Mouse (Mus musculus): Measurements from ENCODE around the gene Syngap1. TPM values are rescaled to one million over a fixed set of nuclear protein-coding genes. Genes with fewer than 3 reads are reported as not detected.
A peak's percentile ranks its signal among the peaks of the same experiment; 100 is the strongest.

The Syngap1 gene
- polyA plus RNA-seq, 1 experiment from 2014 or later: 5.0 TPM

DNA sequence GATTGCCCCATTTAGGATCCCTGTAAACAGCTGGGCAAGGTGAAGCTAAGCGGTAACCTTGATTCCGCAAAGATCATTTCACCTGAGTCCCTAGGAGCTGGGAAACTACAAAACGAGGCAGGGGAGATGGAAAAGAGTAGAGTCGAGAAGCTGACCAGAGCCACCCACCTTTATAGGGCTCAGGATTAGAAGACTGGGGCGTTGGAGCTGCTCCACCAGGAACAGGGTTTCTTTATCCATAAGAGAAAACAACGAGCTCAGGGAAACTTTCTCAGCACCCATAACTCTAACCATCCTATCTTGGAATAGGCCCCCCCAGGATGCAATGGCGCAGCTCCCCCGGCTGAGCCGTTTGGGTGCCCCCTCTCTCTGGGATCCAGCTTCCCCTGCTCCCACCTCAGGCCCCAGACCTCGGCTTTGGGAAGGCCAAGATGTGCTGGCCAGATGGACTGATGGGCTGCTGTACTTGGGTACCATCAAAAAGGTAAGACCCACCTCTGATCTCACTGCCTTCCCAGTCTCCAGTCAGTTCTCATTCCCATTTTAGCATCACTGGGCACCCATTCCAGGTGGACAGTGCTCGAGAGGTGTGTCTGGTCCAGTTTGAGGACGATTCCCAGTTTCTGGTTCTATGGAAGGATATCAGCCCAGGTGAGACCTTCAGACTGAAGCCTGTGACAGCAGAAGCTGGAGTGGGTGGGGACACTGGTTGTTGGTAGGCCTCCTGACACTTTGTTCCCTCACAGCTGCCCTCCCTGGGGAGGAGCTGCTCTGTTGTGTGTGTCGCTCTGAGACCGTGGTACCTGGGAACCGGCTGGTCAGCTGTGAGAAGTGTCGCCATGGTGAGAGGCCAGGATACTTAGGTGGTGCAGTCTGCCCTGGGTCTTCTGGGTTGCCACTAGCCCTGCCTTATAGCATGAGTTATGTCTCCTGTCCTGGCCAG lies 6.9 kb upstream of the Syngap1 start:
- Histone ChIP-seq H3K9me3 (ENCODE audit: control insufficient read depth, low read length) (no peaks in the 10 kb centered on the region), H3K27ac (no peak overlapping the region), H3K4me2 (replicated peaks) (peak overlapping the region; percentile 94), H3K36me3 (replicated peaks; ENCODE audit: control insufficient read depth, insufficient read depth) (peaks cover 27% of the 10 kb centered on the region), H3K4me3 (replicated peaks; ENCODE audit: low read length) (peak overlapping the region; percentile 79), H3K27me3 (ENCODE audit: control insufficient read depth, insufficient read depth, low read length) (no peaks in the 10 kb centered on the region), H3K4me1 (replicated peaks; ENCODE audit: control insufficient read depth, insufficient read depth, low read length) (peaks cover 22% of the 10 kb centered on the region), H3K9ac (peak overlapping the region; percentile 87)
- ATAC-seq (ENCODE audit: low FRiP score) (no peak), DNase-seq (ENCODE audit: low spot score) (no peak)
- WGBS: 86% methylated on average over 16 of the region's 16 CpGs

DNA sequence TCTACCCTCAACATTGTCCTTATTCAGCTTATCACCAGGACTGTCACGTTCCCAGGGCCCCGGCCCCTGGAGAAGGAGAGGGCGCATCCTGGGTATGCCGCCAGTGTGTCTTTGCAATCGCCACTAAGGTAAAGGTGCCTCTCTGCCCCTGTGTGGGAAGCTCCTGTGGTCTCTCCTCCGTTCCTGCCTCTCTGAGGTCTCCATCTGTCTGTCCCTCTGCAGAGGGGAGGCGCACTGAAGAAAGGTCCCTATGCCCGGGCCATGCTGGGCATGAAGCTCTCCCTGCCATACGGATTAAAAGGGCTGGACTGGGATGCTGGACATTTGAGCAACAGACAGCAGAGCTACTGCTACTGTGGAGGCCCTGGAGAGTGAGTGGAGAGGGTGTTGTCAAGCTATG lies 6.0 kb upstream of the Syngap1 start:
- Histone ChIP-seq H3K27me3 (ENCODE audit: control insufficient read depth, insufficient read depth, low read length) (no peaks in the 10 kb centered on the region), H3K4me3 (replicated peaks; ENCODE audit: low read length) (no peak overlapping the region), H3K9ac (no peak overlapping the region), H3K4me1 (replicated peaks; ENCODE audit: control insufficient read depth, insufficient read depth, low read length) (peaks cover 25% of the 10 kb centered on the region), H3K27ac (no peak overlapping the region), H3K4me2 (replicated peaks) (no peak overlapping the region), H3K9me3 (ENCODE audit: control insufficient read depth, low read length) (no peaks in the 10 kb centered on the region), H3K36me3 (replicated peaks; ENCODE audit: control insufficient read depth, insufficient read depth) (peaks cover 27% of the 10 kb centered on the region)
- ATAC-seq (ENCODE audit: low FRiP score) (no peak), DNase-seq (ENCODE audit: low spot score) (no peak)
- WGBS: 96% methylated on average over 9 of the region's 9 CpGs

DNA sequence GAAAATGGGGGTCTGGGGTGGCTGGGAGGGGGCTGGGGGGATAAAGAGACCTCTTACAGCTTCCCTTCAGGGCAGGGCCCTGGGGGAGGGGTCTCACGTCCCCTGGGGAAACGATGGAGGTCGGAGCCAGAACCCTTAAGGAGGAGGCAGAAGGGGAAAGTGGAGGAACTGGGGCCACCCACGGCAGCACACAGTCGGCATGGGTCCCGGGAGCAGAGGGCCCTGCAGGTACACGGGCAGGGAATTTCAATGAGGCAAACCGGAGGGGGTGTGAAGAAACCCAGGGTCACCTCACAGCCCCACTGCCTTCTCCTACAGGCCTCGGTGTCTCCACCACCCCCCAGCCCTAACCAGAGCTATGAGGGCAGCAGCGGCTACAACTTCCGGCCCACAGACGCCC lies 4.6 kb upstream of the Syngap1 start:
- no peak overlapping the region for H3K4me2 ChIP-seq (replicated peaks)
- H3K27ac ChIP-seq: no peak overlapping the region
- H3K9ac ChIP-seq: no peak overlapping the region
- H3K9me3 ChIP-seq (ENCODE audit: control insufficient read depth, low read length): no peaks in the 10 kb centered on the region
- no peak overlapping the region for H3K4me3 ChIP-seq (replicated peaks; ENCODE audit: low read length)
- WGBS: 86% methylated on average over 12 of the region's 12 CpGs
- H3K36me3 ChIP-seq (replicated peaks; ENCODE audit: control insufficient read depth, insufficient read depth): peaks cover 27% of the 10 kb centered on the region
- H3K4me1 ChIP-seq (replicated peaks; ENCODE audit: control insufficient read depth, insufficient read depth, low read length): peaks cover 35% of the 10 kb centered on the region
- ATAC-seq (ENCODE audit: low FRiP score) (no peak), DNase-seq (ENCODE audit: low spot score) (no peak)
- no peaks in the 10 kb centered on the region for H3K27me3 ChIP-seq (ENCODE audit: control insufficient read depth, insufficient read depth, low read length)

DNA sequence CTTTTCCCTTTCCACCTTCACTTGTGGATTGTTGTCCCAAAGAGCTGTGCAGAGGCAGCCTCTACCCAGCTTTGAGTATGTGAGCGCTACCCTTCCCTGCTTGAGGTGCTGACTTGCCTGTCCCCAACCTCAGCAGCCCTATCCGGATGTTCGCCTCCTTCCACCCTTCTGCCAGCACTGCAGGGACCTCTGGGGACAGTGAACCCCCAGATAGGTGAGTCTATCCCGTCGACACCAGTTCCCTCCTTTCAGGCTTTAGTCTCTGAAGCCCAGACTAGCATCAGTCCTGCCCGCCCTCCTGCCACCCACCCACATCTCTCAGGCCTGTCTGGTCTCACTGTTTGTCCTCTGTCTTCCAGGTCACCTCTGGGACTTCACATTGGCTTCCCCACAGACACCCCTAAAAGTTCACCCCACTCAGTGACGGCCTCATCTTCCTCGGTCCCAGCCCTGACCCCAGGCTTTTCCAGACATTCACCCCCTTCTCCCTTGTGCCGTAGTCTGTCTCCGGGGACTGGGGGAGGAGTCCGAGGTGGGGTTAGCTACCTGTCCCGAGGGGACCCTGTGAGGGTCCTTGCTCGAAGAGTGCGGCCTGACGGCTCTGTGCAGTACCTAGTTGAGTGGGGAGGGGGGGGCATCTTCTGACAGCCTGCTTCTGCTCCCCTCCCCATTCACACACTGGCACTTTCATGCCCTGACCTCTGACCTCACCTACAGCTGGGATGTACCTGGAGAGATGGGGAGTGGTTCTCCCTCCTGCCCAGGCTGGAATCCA lies 3.9 kb upstream of the Syngap1 start:
- Histone ChIP-seq H3K4me3 (replicated peaks; ENCODE audit: low read length) (no peak overlapping the region), H3K36me3 (replicated peaks; ENCODE audit: control insufficient read depth, insufficient read depth) (peaks cover 27% of the 10 kb centered on the region), H3K9me3 (ENCODE audit: control insufficient read depth, low read length) (no peaks in the 10 kb centered on the region), H3K4me1 (replicated peaks; ENCODE audit: control insufficient read depth, insufficient read depth, low read length) (peaks cover 35% of the 10 kb centered on the region), H3K4me2 (replicated peaks) (no peak overlapping the region), H3K27me3 (ENCODE audit: control insufficient read depth, insufficient read depth, low read length) (no peaks in the 10 kb centered on the region), H3K9ac (no peak overlapping the region), H3K27ac (no peak overlapping the region)
- no peak for ATAC-seq (ENCODE audit: low FRiP score)
- 90% methylated on average over 15 of the region's 15 CpGs for WGBS
- peak; percentile 6 for DNase-seq (ENCODE audit: low spot score)

DNA sequence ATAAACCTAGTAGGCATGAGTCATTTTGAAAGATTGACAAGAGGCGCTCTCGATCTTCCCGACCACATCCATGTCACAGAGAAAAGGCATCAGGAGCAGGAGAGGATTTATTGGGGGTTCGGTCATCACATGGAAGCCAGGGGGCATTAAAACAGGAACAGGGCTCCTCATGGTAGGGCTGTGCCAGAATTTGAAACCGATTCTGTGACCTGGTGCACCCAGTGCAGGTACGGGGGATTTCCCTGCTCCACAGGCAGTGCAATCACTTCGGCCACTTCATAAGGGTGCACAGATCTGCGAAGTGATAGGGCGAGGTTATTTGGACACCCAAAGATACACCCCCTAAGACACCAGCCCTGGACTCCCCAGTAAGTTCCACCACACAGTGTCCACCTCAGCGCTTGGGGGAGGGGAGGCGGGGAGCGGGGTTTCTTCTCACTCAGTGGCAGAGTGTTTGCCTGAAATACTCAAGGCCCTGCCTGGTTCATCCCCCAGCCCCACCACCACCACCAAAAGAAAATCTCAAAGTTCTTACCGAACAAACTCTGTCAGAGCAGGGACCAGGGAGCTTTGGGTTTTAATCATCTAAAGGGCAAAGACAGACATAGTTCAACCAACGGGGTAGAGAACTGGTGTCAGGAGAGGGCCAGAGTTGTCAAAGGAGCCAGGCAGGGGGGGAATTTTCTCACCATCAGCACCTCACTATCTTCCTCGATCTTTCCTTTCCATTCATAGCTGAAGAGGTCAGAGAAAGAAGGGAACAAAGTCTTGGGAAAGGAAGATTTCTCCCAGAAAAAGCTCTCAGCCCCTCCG lies 3.0 kb upstream of the Syngap1 start:
- ATAC-seq (ENCODE audit: low FRiP score) (no peak), DNase-seq (ENCODE audit: low spot score) (no peak)
- Histone ChIP-seq H3K36me3 (replicated peaks; ENCODE audit: control insufficient read depth, insufficient read depth) (peaks cover 27% of the 10 kb centered on the region), H3K27me3 (ENCODE audit: control insufficient read depth, insufficient read depth, low read length) (no peaks in the 10 kb centered on the region), H3K9ac (peak overlapping the region; percentile 66), H3K9me3 (ENCODE audit: control insufficient read depth, low read length) (no peaks in the 10 kb centered on the region), H3K27ac (peak overlapping the region; percentile 82; the same call in 1 of the 2 replicates), H3K4me1 (replicated peaks; ENCODE audit: control insufficient read depth, insufficient read depth, low read length) (peaks cover 42% of the 10 kb centered on the region), H3K4me2 (replicated peaks) (peak overlapping the region; percentile 94), H3K4me3 (replicated peaks; ENCODE audit: low read length) (peak overlapping the region; percentile 57)
- 65% methylated on average over 16 of the region's 16 CpGs for WGBS

DNA sequence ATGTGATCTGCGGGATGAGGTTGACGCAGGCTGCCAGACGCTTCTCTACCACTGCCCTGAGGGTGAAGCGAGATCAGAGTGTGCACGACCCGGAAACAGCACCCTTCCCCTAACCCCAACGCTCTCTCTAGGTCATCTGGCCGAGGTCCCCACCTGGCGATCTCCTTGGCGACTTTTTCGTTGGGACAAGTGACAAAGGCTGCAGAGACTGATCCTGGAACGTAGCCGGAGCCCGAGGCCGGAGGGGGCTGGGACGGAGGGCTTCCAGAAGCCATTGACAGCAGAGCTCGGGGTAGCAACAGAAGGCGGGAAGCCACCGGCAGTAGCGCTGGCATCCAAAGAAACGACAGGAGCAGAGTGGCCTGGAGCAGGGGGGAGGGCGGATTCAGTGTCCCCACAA lies 2.3 kb upstream of the Syngap1 start:
- Histone ChIP-seq H3K27ac (peak overlapping the region; percentile 82), H3K4me3 (replicated peaks; ENCODE audit: low read length) (peak overlapping the region; percentile 57), H3K27me3 (ENCODE audit: control insufficient read depth, insufficient read depth, low read length) (no peaks in the 10 kb centered on the region), H3K9ac (peak overlapping the region; percentile 66), H3K9me3 (ENCODE audit: control insufficient read depth, low read length) (no peaks in the 10 kb centered on the region), H3K36me3 (replicated peaks; ENCODE audit: control insufficient read depth, insufficient read depth) (peaks cover 27% of the 10 kb centered on the region), H3K4me2 (replicated peaks) (peak overlapping the region; percentile 94), H3K4me1 (replicated peaks; ENCODE audit: control insufficient read depth, insufficient read depth, low read length) (peaks cover 37% of the 10 kb centered on the region)
- DNase-seq (ENCODE audit: low spot score) (no peak), ATAC-seq (ENCODE audit: low FRiP score) (no peak)
- under 1% methylated on average over 21 of the region's 22 CpGs for WGBS

DNA sequence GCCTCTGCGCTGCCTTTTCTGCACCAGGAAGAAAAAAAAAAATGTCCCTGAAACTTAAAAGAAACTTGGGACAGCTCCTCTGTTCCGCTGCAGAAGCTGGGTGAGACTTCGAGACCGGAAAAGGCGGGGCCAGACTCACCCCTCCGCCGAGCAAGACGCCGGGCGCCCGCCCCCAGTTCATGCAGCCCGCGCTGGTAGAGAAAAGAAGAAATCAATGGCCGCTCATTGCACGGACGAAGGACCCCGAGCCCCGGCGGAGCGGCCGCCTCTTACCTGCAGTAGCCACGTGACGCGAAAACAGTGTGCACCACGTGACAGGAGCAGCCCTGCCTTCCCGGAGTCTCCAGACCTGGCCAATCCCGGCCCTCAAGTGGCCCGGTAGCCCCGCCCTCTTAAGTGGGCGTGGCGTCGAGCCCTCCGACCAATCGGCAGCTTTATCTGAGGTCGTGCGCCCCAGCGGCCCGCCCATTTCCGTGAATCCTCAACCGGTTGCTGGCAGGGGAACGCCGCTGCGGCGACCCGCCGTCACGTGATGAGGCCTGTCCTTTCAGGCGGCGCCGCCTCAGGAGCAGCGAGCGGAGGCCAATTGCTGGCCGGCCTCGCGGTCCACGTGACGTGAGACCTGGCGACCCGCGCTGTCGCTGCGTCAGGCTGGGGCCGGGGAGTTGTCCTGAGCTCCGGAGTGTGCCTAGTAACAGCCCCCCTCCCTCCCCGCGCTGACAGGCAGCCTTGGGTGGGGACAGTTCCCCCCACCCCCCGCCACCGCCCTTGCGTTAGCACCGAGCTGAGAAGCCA lies 1.7 kb upstream of the Syngap1 start, which contains the start of gene Cuta:
Gene Cuta, minus strand, starts transcription at position 392 of the 795 bp plus-strand sequence.
- Histone ChIP-seq H3K9me3 (ENCODE audit: control insufficient read depth, low read length) (no peaks in the 10 kb centered on the region), H3K27ac (peak within 1 kb of the TSS; percentile 98), H3K9ac (peak within 1 kb of the TSS; percentile 80), H3K27me3 (ENCODE audit: control insufficient read depth, insufficient read depth, low read length) (no peaks in the 10 kb centered on the region), H3K4me1 (replicated peaks; ENCODE audit: control insufficient read depth, insufficient read depth, low read length) (peaks cover 31% of the 10 kb centered on the region), H3K36me3 (replicated peaks; ENCODE audit: control insufficient read depth, insufficient read depth) (peaks cover 27% of the 10 kb centered on the region), H3K4me2 (replicated peaks) (peak within 1 kb of the TSS; percentile 94), H3K4me3 (replicated peaks; ENCODE audit: low read length) (peak within 1 kb of the TSS; percentile 57)
- ATAC-seq (ENCODE audit: low FRiP score): peak; percentile 95
- peak; percentile 100 for DNase-seq (ENCODE audit: low spot score)
- under 1% methylated on average over 70 of the region's 70 CpGs for WGBS

DNA sequence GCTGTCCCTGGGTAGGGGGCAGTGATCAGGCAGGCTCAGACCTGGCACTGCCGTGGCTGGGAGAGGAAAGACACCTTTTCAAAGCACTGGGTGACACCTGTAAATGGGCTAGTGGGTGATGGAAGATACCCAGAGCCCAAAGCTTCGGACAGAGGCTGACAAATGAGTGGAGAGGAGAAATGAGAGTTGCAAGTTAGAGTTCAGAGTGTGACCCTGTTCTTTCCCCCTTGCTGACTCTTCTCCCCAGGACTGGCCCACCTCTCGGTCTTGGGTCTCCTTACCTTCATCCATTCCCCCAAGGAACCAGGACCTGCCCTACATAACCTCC lies 1.1 kb upstream of the Syngap1 start:
- no peaks in the 10 kb centered on the region for H3K27me3 ChIP-seq (ENCODE audit: control insufficient read depth, insufficient read depth, low read length)
- no peak for DNase-seq (ENCODE audit: low spot score)
- H3K4me1 ChIP-seq (replicated peaks; ENCODE audit: control insufficient read depth, insufficient read depth, low read length): peaks cover 29% of the 10 kb centered on the region
- peak overlapping the region; percentile 94 for H3K4me2 ChIP-seq (replicated peaks)
- H3K4me3 ChIP-seq (replicated peaks; ENCODE audit: low read length): peak overlapping the region; percentile 57
- ATAC-seq (ENCODE audit: low FRiP score): no peak
- WGBS: 5% methylated on average over 3 of the region's 3 CpGs
- peak overlapping the region; percentile 80 for H3K9ac ChIP-seq
- H3K36me3 ChIP-seq (replicated peaks; ENCODE audit: control insufficient read depth, insufficient read depth): peaks cover 25% of the 10 kb centered on the region
- H3K27ac ChIP-seq: peak overlapping the region; percentile 98
- H3K9me3 ChIP-seq (ENCODE audit: control insufficient read depth, low read length): no peaks in the 10 kb centered on the region
